Mouse (Mus musculus): ENCODE results near the gene Mnx1.

DNA sequence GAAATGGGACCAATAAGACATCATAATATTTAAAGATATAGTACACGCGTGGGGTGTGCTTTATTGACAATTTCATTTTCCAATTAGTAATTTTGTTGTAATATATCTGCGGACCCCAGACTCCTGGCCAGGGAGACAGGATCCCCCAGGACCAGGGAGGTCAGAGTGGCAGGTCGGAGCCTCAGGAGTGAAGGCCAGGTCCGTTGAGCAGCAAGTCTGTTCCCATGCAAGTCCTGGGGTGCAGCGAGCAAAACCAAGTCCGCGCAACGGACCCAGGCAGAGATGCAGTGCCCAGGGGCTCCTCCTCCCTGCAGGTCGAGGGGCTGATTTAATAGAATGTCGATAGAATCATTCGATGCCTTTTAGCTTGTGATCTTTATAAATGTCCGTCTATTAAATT is 9.1 kb upstream of the Mnx1 start:
- TF ChIP-seq MAFK (IDR thresholded peaks at IDR 0.05; ENCODE audit: insufficient replicate concordance, low read length) (no peak), GABPA (IDR thresholded peaks at IDR 0.05; ENCODE audit: insufficient replicate concordance, low read depth, low read length) (no peak)

All from CH12.LX (cell line).